ENCODE assay signal across 20 mouse cellular contexts in the genomic region with DNA sequence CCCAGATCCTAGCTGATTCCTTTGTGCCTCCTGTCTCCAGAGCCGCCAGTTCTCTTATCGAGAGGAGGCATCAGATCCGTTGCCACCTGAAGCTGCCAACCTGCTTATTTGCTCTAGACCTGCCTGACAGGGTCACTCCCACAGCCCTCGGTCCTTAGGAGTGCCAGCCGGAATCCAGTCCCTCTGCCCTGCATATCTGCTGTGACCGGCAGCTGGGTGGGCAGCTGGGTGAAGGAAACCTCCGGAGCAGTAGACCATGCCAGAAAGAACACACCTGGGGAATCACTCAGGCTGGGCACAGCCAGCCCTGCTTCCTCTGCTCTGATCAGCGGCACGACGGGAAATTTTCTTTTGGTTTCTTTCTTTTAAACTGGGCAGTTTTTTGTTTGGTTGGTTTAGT. TPM values are rescaled to one million over a fixed set of nuclear protein-coding genes. Genes with fewer than 3 reads are reported as not detected.
DNase-seq lines count a peak whose midpoint lies in the region; ATAC-seq and TF ChIP-seq lines count a peak whose summit lies in the region.
"Had no signal": no experiment of that assay in that cellular context is flagged by ENCODE, and none has a peak within 500 bp of the region (broad histone marks: within the 10 kb centered on the region; RNA-seq: fewer than 3 reads in every experiment).

No protein-coding gene starts in this region.

- peaks cover 15% of the 10 kb centered on the region; the same call in 1 of the 2 replicates for H3K4me1 ChIP-seq in kidney, adult 2 months (ENCODE audit: control insufficient read depth, insufficient read depth, low read length)
- H3K4me1 ChIP-seq in lung, postnatal 0 days (ENCODE audit: insufficient read depth, low read depth, low read length) = peaks cover 3% of the 10 kb centered on the region; the same call in 1 of the 2 replicates
- peaks cover 18% of the 10 kb centered on the region for H3K4me1 ChIP-seq in stomach, embryonic 16.5 days (ENCODE audit: control insufficient read depth, insufficient read depth, low read length)
- H3K4me1 ChIP-seq in hindbrain, embryonic 16.5 days (ENCODE audit: control insufficient read depth, insufficient read depth, low read depth, low read length) = peaks cover 11% of the 10 kb centered on the region
- H3K4me1 ChIP-seq in forebrain, embryonic 11.5 days (replicated peaks; ENCODE audit: control insufficient read depth, insufficient read depth, low read length) = peaks cover 10% of the 10 kb centered on the region; the same call in 1 of the 2 replicates

- no peaks in the 10 kb centered on the region for H3K36me3 ChIP-seq in kidney, adult 2 months (ENCODE audit: control insufficient read depth, insufficient read depth, low read length)
- no peaks in the 10 kb centered on the region for H3K36me3 ChIP-seq in lung, postnatal 0 days (ENCODE audit: insufficient read depth, low read length)
- no peaks in the 10 kb centered on the region for H3K36me3 ChIP-seq in stomach, embryonic 16.5 days (ENCODE audit: control insufficient read depth, insufficient read depth, low read length)
- H3K36me3 ChIP-seq in hindbrain, embryonic 16.5 days (ENCODE audit: control insufficient read depth, insufficient read depth, low read length) = no peaks in the 10 kb centered on the region
- no peaks in the 10 kb centered on the region for H3K36me3 ChIP-seq in forebrain, embryonic 11.5 days (ENCODE audit: control insufficient read depth, insufficient read depth, low read length)
- H3K36me3 ChIP-seq: heart, embryonic 15.5 days; hindbrain, embryonic 10.5 days; limb, embryonic 10.5 days; midbrain, embryonic 12.5 days had no signal

- TF ChIP-seq CTCF in kidney, adult 2 months (conservative IDR thresholded peaks at IDR 0.05; ENCODE audit: insufficient read depth, insufficient read length, low read depth, low read length) = no peak
- TF ChIP-seq CTCF in lung, postnatal 0 days (IDR thresholded peaks at IDR 0.05) = no peak

- peak overlapping the region; percentile 7 for H3K27ac ChIP-seq in kidney, adult 2 months (ENCODE audit: insufficient read depth, low read depth, low read length)
- no peak overlapping the region for H3K27ac ChIP-seq in lung, postnatal 0 days (ENCODE audit: low read length)
- peak overlapping the region; percentile 41 for H3K27ac ChIP-seq in stomach, embryonic 16.5 days (ENCODE audit: low read length)
- no peak overlapping the region for H3K27ac ChIP-seq in hindbrain, embryonic 16.5 days (ENCODE audit: low read depth, low read length)
- no peak overlapping the region for H3K27ac ChIP-seq in forebrain, embryonic 11.5 days (ENCODE audit: low read depth, low read length)
- H3K27ac ChIP-seq: heart, embryonic 15.5 days; hindbrain, embryonic 10.5 days; left cerebral cortex, adult 2 months; limb, embryonic 10.5 days; liver, embryonic 14.5 days; macrophage; midbrain, embryonic 12.5 days had no signal

- no peak overlapping the region for H3K9ac ChIP-seq in lung, postnatal 0 days (replicated peaks; ENCODE audit: low read depth)
- peak overlapping the region; percentile 46; the same call in 1 of the 2 replicates for H3K9ac ChIP-seq in stomach, embryonic 16.5 days (ENCODE audit: low read length)
- H3K9ac ChIP-seq in hindbrain, embryonic 16.5 days (ENCODE audit: low read depth, low read length) = no peak overlapping the region
- H3K9ac ChIP-seq in forebrain, embryonic 11.5 days (ENCODE audit: low read length) = no peak overlapping the region
- H3K9ac ChIP-seq: heart, embryonic 15.5 days; liver, embryonic 14.5 days; midbrain, embryonic 12.5 days had no signal

- no peak overlapping the region for H3K4me3 ChIP-seq in kidney, adult 2 months (ENCODE audit: insufficient read depth, low read depth, low read length)
- no peak overlapping the region for H3K4me3 ChIP-seq in lung, postnatal 0 days (ENCODE audit: low read depth, low read length)
- H3K4me3 ChIP-seq in stomach, embryonic 16.5 days (replicated peaks; ENCODE audit: low read length) = no peak overlapping the region
- H3K4me3 ChIP-seq in hindbrain, embryonic 16.5 days (ENCODE audit: low read length) = no peak overlapping the region
- no peak overlapping the region for H3K4me3 ChIP-seq in forebrain, embryonic 11.5 days (ENCODE audit: low read depth, low read length)
- H3K4me3 ChIP-seq: heart, embryonic 15.5 days; hindbrain, embryonic 10.5 days; left cerebral cortex, adult 2 months; limb, embryonic 10.5 days; midbrain, embryonic 12.5 days; myocyte had no signal

- ATAC-seq in lung, postnatal 0 days = no peak
- no peak for ATAC-seq in stomach, embryonic 16.5 days (ENCODE audit: insufficient read depth, low FRiP score)
- no peak for ATAC-seq in hindbrain, embryonic 16.5 days
- ATAC-seq in forebrain, embryonic 11.5 days (replicated peaks; ENCODE audit: low FRiP score) = no peak

- WGBS in kidney, adult 2 months = 36% methylated on average over 10 of the region's 10 CpGs
- 57% methylated on average over 10 of the region's 10 CpGs for WGBS in lung, postnatal 0 days
- WGBS in stomach, embryonic 16.5 days = 73% methylated on average over 10 of the region's 10 CpGs
- WGBS in hindbrain, embryonic 16.5 days = 84% methylated on average over 10 of the region's 10 CpGs
- 85% methylated on average over 10 of the region's 10 CpGs for WGBS in forebrain, embryonic 11.5 days

- no peaks in the 10 kb centered on the region for H3K9me3 ChIP-seq in lung, postnatal 0 days (ENCODE audit: low read length)
- no peaks in the 10 kb centered on the region for H3K9me3 ChIP-seq in stomach, embryonic 16.5 days (replicated peaks; ENCODE audit: control insufficient read depth, low read length)
- no peaks in the 10 kb centered on the region for H3K9me3 ChIP-seq in hindbrain, embryonic 16.5 days (ENCODE audit: control insufficient read depth, low read length)
- H3K9me3 ChIP-seq in forebrain, embryonic 11.5 days (ENCODE audit: control insufficient read depth, low read length) = no peaks in the 10 kb centered on the region
- H3K9me3 ChIP-seq: heart, embryonic 15.5 days; hindbrain, embryonic 10.5 days; limb, embryonic 10.5 days; midbrain, embryonic 12.5 days had no signal

- peak; percentile 29 for DNase-seq in kidney, adult 2 months
- no peak for DNase-seq in kidney, adult 18-20 months
- DNase-seq in lung, postnatal 0 days (ENCODE audit: low spot score) = peak; percentile 35
- DNase-seq in lung, postnatal 36 days = no peak
- DNase-seq in kidney, postnatal 10 days = peak; percentile 48
- no peak for DNase-seq in forebrain, embryonic 11.5 days (ENCODE audit: low spot score)
- DNase-seq: cerebellum, adult 9-11 months; gastrocnemius, postnatal 10 days; heart, adult 18-20 months had no signal

- no peak for TF ChIP-seq POLR2A in kidney, adult 2 months (IDR thresholded peaks at IDR 0.05; ENCODE audit: low read depth, low read length)

- no peak for TF ChIP-seq EP300 in lung, postnatal 0 days (IDR thresholded peaks at IDR 0.05)

- H3K4me2 ChIP-seq in lung, postnatal 0 days (replicated peaks; ENCODE audit: low read depth, low read length) = no peak overlapping the region
- peak overlapping the region; percentile 19; the same call in 1 of the 2 replicates for H3K4me2 ChIP-seq in stomach, embryonic 16.5 days (ENCODE audit: low read depth, low read length)
- no peak overlapping the region for H3K4me2 ChIP-seq in hindbrain, embryonic 16.5 days (ENCODE audit: low read length)
- H3K4me2 ChIP-seq in forebrain, embryonic 11.5 days (ENCODE audit: low read depth, low read length, severe bottlenecking) = no peak overlapping the region
- H3K4me2 ChIP-seq: heart, embryonic 15.5 days; midbrain, embryonic 12.5 days had no signal

- H3K27me3 ChIP-seq in kidney, adult 2 months (replicated peaks; ENCODE audit: control insufficient read depth, insufficient read depth, low read length) = no peaks in the 10 kb centered on the region
- H3K27me3 ChIP-seq in lung, postnatal 0 days (replicated peaks; ENCODE audit: insufficient read depth, low read length) = no peaks in the 10 kb centered on the region
- H3K27me3 ChIP-seq in stomach, embryonic 16.5 days (ENCODE audit: control insufficient read depth, insufficient read depth, low read length) = peaks cover 25% of the 10 kb centered on the region
- peaks cover 32% of the 10 kb centered on the region for H3K27me3 ChIP-seq in hindbrain, embryonic 16.5 days (replicated peaks; ENCODE audit: control insufficient read depth, insufficient read depth, low read length)
- peaks cover 39% of the 10 kb centered on the region for H3K27me3 ChIP-seq in forebrain, embryonic 11.5 days (ENCODE audit: control insufficient read depth, insufficient read depth, low read length)

RNA-seq across cellular contexts. Expression of gene Smagp, which starts 3.4 kb away (rescaled TPM):
- polyA plus RNA-seq in kidney, adult 2 months (2012; rRNA removed) = 160 and 163 TPM in 2 replicates
- 65.6 and 71.8 TPM in 2 replicates for polyA plus RNA-seq in lung, postnatal 0 days (2015; fragmentation: Nextera tagmentation; extraction: Ambion mirVana)
- 40.6 and 51.8 TPM in 2 replicates for polyA plus RNA-seq in stomach, embryonic 16.5 days (2015; fragmentation: Nextera tagmentation; extraction: Ambion mirVana)
- polyA plus RNA-seq in hindbrain, embryonic 16.5 days (2015; fragmentation: Nextera tagmentation; extraction: Ambion mirVana) = 3.6 and 4.1 TPM in 2 replicates
- polyA plus RNA-seq in forebrain, embryonic 11.5 days (2014; fragmentation: Nextera tagmentation; extraction: Ambion mirVana) = 3.7 and 4.1 TPM in 2 replicates

RNA-seq across cellular contexts. Expression of gene Dazap2, which starts 18.2 kb away (rescaled TPM):
- 578 and 812 TPM in 2 replicates for polyA plus RNA-seq in kidney, adult 2 months (2012; rRNA removed)
- 246 and 299 TPM in 2 replicates for polyA plus RNA-seq in lung, postnatal 0 days (2015; fragmentation: Nextera tagmentation; extraction: Ambion mirVana)
- polyA plus RNA-seq in stomach, embryonic 16.5 days (2015; fragmentation: Nextera tagmentation; extraction: Ambion mirVana) = 194 and 213 TPM in 2 replicates
- polyA plus RNA-seq in hindbrain, embryonic 16.5 days (2015; fragmentation: Nextera tagmentation; extraction: Ambion mirVana) = 123 and 134 TPM in 2 replicates
- polyA plus RNA-seq in forebrain, embryonic 11.5 days (2014; fragmentation: Nextera tagmentation; extraction: Ambion mirVana) = 228 and 235 TPM in 2 replicates

RNA-seq across cellular contexts. Expression of gene Pou6f1, which starts 33.6 kb away (rescaled TPM):
- polyA plus RNA-seq in kidney, adult 2 months (2012; rRNA removed) = 28.5 and 30.4 TPM in 2 replicates
- polyA plus RNA-seq in lung, postnatal 0 days (2015; fragmentation: Nextera tagmentation; extraction: Ambion mirVana) = 6.4 and 7.6 TPM in 2 replicates
- 3.5 and 5.3 TPM in 2 replicates for polyA plus RNA-seq in stomach, embryonic 16.5 days (2015; fragmentation: Nextera tagmentation; extraction: Ambion mirVana)
- 26.4 and 31.2 TPM in 2 replicates for polyA plus RNA-seq in hindbrain, embryonic 16.5 days (2015; fragmentation: Nextera tagmentation; extraction: Ambion mirVana)
- 15.6 and 17.1 TPM in 2 replicates for polyA plus RNA-seq in forebrain, embryonic 11.5 days (2014; fragmentation: Nextera tagmentation; extraction: Ambion mirVana)

RNA-seq across cellular contexts. Expression of gene Bin2, which starts 36.0 kb away (rescaled TPM):
- polyA plus RNA-seq in kidney, adult 2 months (2012; rRNA removed) = 1.7 and 4.7 TPM in 2 replicates
- 4.2 and 4.5 TPM in 2 replicates for polyA plus RNA-seq in lung, postnatal 0 days (2015; fragmentation: Nextera tagmentation; extraction: Ambion mirVana)
- polyA plus RNA-seq in stomach, embryonic 16.5 days (2015; fragmentation: Nextera tagmentation; extraction: Ambion mirVana) = 6.0 and 6.3 TPM in 2 replicates
- 1.6 and 1.9 TPM in 2 replicates for polyA plus RNA-seq in hindbrain, embryonic 16.5 days (2015; fragmentation: Nextera tagmentation; extraction: Ambion mirVana)
- 3.9 and 5.4 TPM in 2 replicates for polyA plus RNA-seq in forebrain, embryonic 11.5 days (2014; fragmentation: Nextera tagmentation; extraction: Ambion mirVana)
- polyA plus RNA-seq: C2C12, myocyte had no signal

RNA-seq across cellular contexts. Expression of gene Cela1, which starts 54.4 kb away (rescaled TPM):
- 418 and 456 TPM in 2 replicates for polyA plus RNA-seq in kidney, adult 2 months (2012; rRNA removed)
- 5.0 and 11.4 TPM in 2 replicates for polyA plus RNA-seq in lung, postnatal 0 days (2015; fragmentation: Nextera tagmentation; extraction: Ambion mirVana)
- 250 and 388 TPM in 2 replicates for polyA plus RNA-seq in stomach, embryonic 16.5 days (2015; fragmentation: Nextera tagmentation; extraction: Ambion mirVana)
- polyA plus RNA-seq in hindbrain, embryonic 16.5 days (2015; fragmentation: Nextera tagmentation; extraction: Ambion mirVana) = 1.4 and 2.0 TPM in 2 replicates
- 1.1 and 1.3 TPM in 2 replicates for polyA plus RNA-seq in forebrain, embryonic 11.5 days (2014; fragmentation: Nextera tagmentation; extraction: Ambion mirVana)

Comparison
In these comparisons a context has a peak if more than half of its experiments do, and no peak if none do; other contexts are left out.
1. DNase-seq: peak in kidney, adult 2 months (single experiment), lung, postnatal 0 days (single experiment) and kidney, postnatal 10 days (single experiment); none in kidney, adult 18-20 months (single experiment), lung, postnatal 36 days (single experiment) and forebrain, embryonic 11.5 days (single experiment).
2. H3K27ac ChIP-seq: peak in kidney, adult 2 months (single experiment) and stomach, embryonic 16.5 days (single experiment); none in lung, postnatal 0 days (single experiment), hindbrain, embryonic 16.5 days (single experiment) and forebrain, embryonic 11.5 days (single experiment).